Mouse (Mus musculus): ENCODE data around the gene Ogfrl1. TPM values are rescaled to one million over a fixed set of nuclear protein-coding genes. Genes with fewer than 3 reads are reported as not detected.

Gene Ogfrl1
- polyA plus RNA-seq, 1 experiment from 2014 or later, result 1.6 TPM

DNA sequence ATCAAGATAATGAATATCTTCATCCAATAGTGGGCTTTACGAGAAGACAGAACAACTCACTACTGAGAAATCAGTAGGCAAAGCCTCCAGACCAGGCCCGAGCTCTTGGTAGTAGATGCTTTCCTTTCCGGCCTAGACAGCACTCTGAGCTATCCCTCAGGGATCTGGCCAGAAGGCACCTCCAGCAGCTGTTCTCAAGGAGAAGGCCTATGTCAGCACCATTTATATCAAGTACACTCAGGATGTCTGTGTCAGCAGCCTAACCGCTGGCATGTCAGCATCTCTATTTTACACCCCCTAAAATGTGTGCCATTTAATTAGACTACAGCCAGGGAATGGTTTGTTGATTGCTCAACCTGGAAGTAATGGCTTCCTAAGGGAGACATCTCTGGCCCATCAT lies 65.4 kb downstream of the Ogfrl1 start:
- Histone ChIP-seq H3K4me1 (ENCODE audit: control insufficient read depth, insufficient read depth, low read length) (no peaks in the 10 kb centered on the region), H3K27me3 (replicated peaks; ENCODE audit: control insufficient read depth, insufficient read depth, low read length) (no peaks in the 10 kb centered on the region), H3K9ac (ENCODE audit: low read depth, low read length) (no peak overlapping the region), H3K36me3 (ENCODE audit: control insufficient read depth, insufficient read depth, low read length) (no peaks in the 10 kb centered on the region), H3K27ac (ENCODE audit: low read length) (no peak overlapping the region), H3K4me2 (ENCODE audit: low read depth, low read length) (no peak overlapping the region), H3K4me3 (ENCODE audit: low read length) (no peak overlapping the region), H3K9me3 (ENCODE audit: control insufficient read depth, low read length) (no peaks in the 10 kb centered on the region)
- ATAC-seq, result no peak
- 90% methylated on average over 4 of the region's 4 CpGs for WGBS

DNA sequence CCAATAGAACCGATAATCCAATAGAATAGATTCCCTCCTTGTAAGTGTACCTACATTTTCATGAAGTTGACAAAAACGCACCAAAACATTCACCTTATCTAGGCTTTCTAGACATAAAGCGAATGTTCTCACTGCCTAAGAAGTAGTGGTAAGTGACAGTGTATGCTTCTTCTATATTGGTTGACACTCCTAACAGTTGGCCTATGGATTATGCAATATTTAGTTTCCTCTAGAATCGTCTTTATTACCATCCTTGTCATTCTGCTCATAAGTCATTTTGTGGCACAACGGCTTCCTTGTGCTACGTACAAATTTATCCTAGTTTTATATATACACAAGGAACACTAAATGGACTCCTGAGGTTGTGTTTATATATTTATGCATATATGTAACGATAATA lies 72.4 kb downstream of the Ogfrl1 start:
- no peak for ATAC-seq
- H3K36me3 ChIP-seq (ENCODE audit: control insufficient read depth, insufficient read depth, low read length), result no peaks in the 10 kb centered on the region

DNA sequence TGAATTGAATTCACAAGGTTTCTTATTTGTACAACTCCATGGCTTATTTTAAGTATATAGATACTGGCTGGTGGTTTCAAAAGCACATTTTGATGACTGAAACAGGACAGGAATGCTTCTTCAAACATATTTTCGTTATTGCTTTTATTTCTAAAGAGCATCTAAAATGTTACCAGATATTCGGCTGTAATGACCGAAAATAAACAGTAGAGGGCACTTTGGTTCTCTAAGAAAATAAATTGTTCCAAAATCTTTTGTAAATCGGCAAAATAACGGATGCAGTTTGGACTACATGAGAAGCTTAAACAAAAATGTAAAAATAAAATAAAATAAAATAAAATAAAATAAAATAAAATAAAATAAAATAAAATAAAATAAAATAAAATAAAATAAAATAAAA lies 73.3 kb downstream of the Ogfrl1 start:
- H3K9ac ChIP-seq (ENCODE audit: low read depth, low read length), result no peak overlapping the region
- no peak overlapping the region for H3K27ac ChIP-seq (ENCODE audit: low read length)
- no peaks in the 10 kb centered on the region for H3K4me1 ChIP-seq (ENCODE audit: control insufficient read depth, insufficient read depth, low read length)
- no peak overlapping the region for H3K4me2 ChIP-seq (ENCODE audit: low read depth, low read length)
- WGBS, result 17% methylated on average over 5 of the region's 5 CpGs
- H3K36me3 ChIP-seq (ENCODE audit: control insufficient read depth, insufficient read depth, low read length), result no peaks in the 10 kb centered on the region
- H3K9me3 ChIP-seq (ENCODE audit: control insufficient read depth, low read length), result no peaks in the 10 kb centered on the region
- no peaks in the 10 kb centered on the region for H3K27me3 ChIP-seq (replicated peaks; ENCODE audit: control insufficient read depth, insufficient read depth, low read length)
- no peak for ATAC-seq
- no peak overlapping the region for H3K4me3 ChIP-seq (ENCODE audit: low read length)

More for the DNA sequence above, 72.4 kb downstream of the Ogfrl1 start:
- Histone ChIP-seq H3K4me2 (ENCODE audit: low read depth, low read length) (no peak overlapping the region), H3K27ac (ENCODE audit: low read length) (no peak overlapping the region), H3K9ac (ENCODE audit: low read depth, low read length) (no peak overlapping the region), H3K9me3 (ENCODE audit: control insufficient read depth, low read length) (no peaks in the 10 kb centered on the region), H3K27me3 (replicated peaks; ENCODE audit: control insufficient read depth, insufficient read depth, low read length) (no peaks in the 10 kb centered on the region), H3K4me1 (ENCODE audit: control insufficient read depth, insufficient read depth, low read length) (no peaks in the 10 kb centered on the region), H3K4me3 (ENCODE audit: low read length) (no peak overlapping the region)
- WGBS, result 81% methylated on average over 7 of the region's 7 CpGs

- Histone ChIP-seq H3K27ac (ENCODE audit: low read length) (no peak overlapping the region), H3K27me3 (replicated peaks; ENCODE audit: control insufficient read depth, insufficient read depth, low read length) (no peaks in the 10 kb centered on the region), H3K36me3 (ENCODE audit: control insufficient read depth, insufficient read depth, low read length) (no peaks in the 10 kb centered on the region), H3K4me1 (ENCODE audit: control insufficient read depth, insufficient read depth, low read length) (no peaks in the 10 kb centered on the region), H3K9me3 (ENCODE audit: control insufficient read depth, low read length) (no peaks in the 10 kb centered on the region), H3K9ac (ENCODE audit: low read depth, low read length) (no peak overlapping the region), H3K4me3 (ENCODE audit: low read length) (no peak overlapping the region), H3K4me2 (ENCODE audit: low read depth, low read length) (no peak overlapping the region)
- no peak for ATAC-seq
- 73% methylated on average over 11 of the region's 11 CpGs for WGBS
These were observed 74.3 kb downstream of the Ogfrl1 start for GRCm38 (mm10) chr1:23323286-23323685.

- WGBS, result 89% methylated on average over 4 of the region's 4 CpGs
These were observed 75.4 kb downstream of the Ogfrl1 start for GRCm38 (mm10) chr1:23322208-23322607.

GRCm38 (mm10) chr1:23321331-23321851 lies 76.2 kb downstream of the Ogfrl1 start:
- WGBS, result 42% methylated on average over 10 of the region's 10 CpGs
- ATAC-seq, result no peak
- Histone ChIP-seq H3K9ac (ENCODE audit: low read depth, low read length) (no peak overlapping the region), H3K4me1 (ENCODE audit: control insufficient read depth, insufficient read depth, low read length) (no peaks in the 10 kb centered on the region), H3K4me2 (ENCODE audit: low read depth, low read length) (no peak overlapping the region), H3K27ac (ENCODE audit: low read length) (no peak overlapping the region), H3K27me3 (replicated peaks; ENCODE audit: control insufficient read depth, insufficient read depth, low read length) (no peaks in the 10 kb centered on the region), H3K4me3 (ENCODE audit: low read length) (no peak overlapping the region), H3K9me3 (ENCODE audit: control insufficient read depth, low read length) (no peaks in the 10 kb centered on the region), H3K36me3 (ENCODE audit: control insufficient read depth, insufficient read depth, low read length) (no peaks in the 10 kb centered on the region)

More at GRCm38 (mm10) chr1:23322208-23322607, 75.4 kb downstream of the Ogfrl1 start:
- Histone ChIP-seq H3K9ac (ENCODE audit: low read depth, low read length) (no peak overlapping the region), H3K4me2 (ENCODE audit: low read depth, low read length) (no peak overlapping the region), H3K27ac (ENCODE audit: low read length) (no peak overlapping the region), H3K4me1 (ENCODE audit: control insufficient read depth, insufficient read depth, low read length) (no peaks in the 10 kb centered on the region), H3K27me3 (replicated peaks; ENCODE audit: control insufficient read depth, insufficient read depth, low read length) (no peaks in the 10 kb centered on the region), H3K9me3 (ENCODE audit: control insufficient read depth, low read length) (no peaks in the 10 kb centered on the region), H3K36me3 (ENCODE audit: control insufficient read depth, insufficient read depth, low read length) (no peaks in the 10 kb centered on the region), H3K4me3 (ENCODE audit: low read length) (no peak overlapping the region)
- ATAC-seq, result no peak

GRCm38 (mm10) chr1:23320591-23321195 lies 76.9 kb downstream of the Ogfrl1 start:
- no peak for ATAC-seq

More at GRCm38 (mm10) chr1:23320591-23321195, 76.9 kb downstream of the Ogfrl1 start:
- Histone ChIP-seq H3K9ac (ENCODE audit: low read depth, low read length) (no peak overlapping the region), H3K36me3 (ENCODE audit: control insufficient read depth, insufficient read depth, low read length) (no peaks in the 10 kb centered on the region), H3K27me3 (replicated peaks; ENCODE audit: control insufficient read depth, insufficient read depth, low read length) (no peaks in the 10 kb centered on the region), H3K4me1 (ENCODE audit: control insufficient read depth, insufficient read depth, low read length) (no peaks in the 10 kb centered on the region), H3K9me3 (ENCODE audit: control insufficient read depth, low read length) (no peaks in the 10 kb centered on the region), H3K4me2 (ENCODE audit: low read depth, low read length) (no peak overlapping the region), H3K27ac (ENCODE audit: low read length) (no peak overlapping the region), H3K4me3 (ENCODE audit: low read length) (no peak overlapping the region)
- WGBS, result 91% methylated on average over 7 of the region's 7 CpGs
